Mouse (Mus musculus): ENCODE results near the gene Ache. TPM values are rescaled to one million over a fixed set of nuclear protein-coding genes. Genes with fewer than 3 reads are reported as not detected.

Ache gene
- total and polyA plus RNA-seq, 2 experiments from 2014 or later, result 69.1 to 73.2 TPM

DNA sequence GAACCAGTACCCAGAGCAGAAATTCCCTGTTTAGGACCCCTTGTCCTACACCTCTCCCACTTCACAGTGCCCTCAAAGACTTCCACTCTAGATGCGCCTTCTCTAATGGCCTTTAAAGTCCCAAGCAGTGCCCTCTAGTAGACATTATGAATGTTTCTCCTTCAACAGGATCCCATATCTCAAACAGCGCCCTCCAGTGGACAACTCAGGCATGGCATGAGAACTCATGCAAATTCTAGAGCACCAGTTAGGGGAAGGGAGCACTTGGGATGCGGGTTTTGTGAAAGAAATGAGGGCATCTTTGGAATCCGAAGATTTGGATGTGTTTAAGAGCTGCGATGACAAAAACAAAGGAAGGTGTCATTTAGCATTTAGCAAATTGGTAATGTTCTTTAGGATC, 2.3 kb upstream of the Ache start:
- no peaks in the 10 kb centered on the region for H3K9me3 ChIP-seq (ENCODE audit: low read length)
- no peak overlapping the region for H3K27ac ChIP-seq (ENCODE audit: low read depth, low read length)
- H3K9ac ChIP-seq, result no peak overlapping the region
- DNase-seq, result peak; percentile 52
- no peak overlapping the region for H3K4me3 ChIP-seq (ENCODE audit: low read depth, low read length)
- H3K27me3 ChIP-seq (ENCODE audit: insufficient read depth, low read length), result peaks cover 3% of the 10 kb centered on the region; the same call in 1 of the 2 replicates
- no peaks in the 10 kb centered on the region for H3K4me1 ChIP-seq (ENCODE audit: insufficient read depth)
- peak; percentile 74 for TF ChIP-seq CTCF (IDR thresholded peaks at IDR 0.05; ENCODE audit: low read depth)
- 62% methylated on average over 5 of the region's 5 CpGs for whole genome bisulfite sequencing
- no peak overlapping the region for H3K4me2 ChIP-seq (ENCODE audit: low read depth)
- no peaks in the 10 kb centered on the region for H3K36me3 ChIP-seq (ENCODE audit: insufficient read depth)
- ATAC-seq, result no peak

- Histone ChIP-seq H3K9ac (0 out of 2 replicates have a peak overlapping the region, but pooled peaks have one; percentile 59), H3K27me3 (ENCODE audit: insufficient read depth, low read length) (peaks cover 3% of the 10 kb centered on the region; the same call in 1 of the 2 replicates), H3K4me1 (ENCODE audit: insufficient read depth) (no peaks in the 10 kb centered on the region), H3K36me3 (ENCODE audit: insufficient read depth) (no peaks in the 10 kb centered on the region), H3K27ac (ENCODE audit: low read depth, low read length) (0 out of 2 replicates have a peak overlapping the region, but pooled peaks have one; percentile 70), H3K4me3 (ENCODE audit: low read depth, low read length) (no peak overlapping the region), H3K9me3 (ENCODE audit: low read length) (no peaks in the 10 kb centered on the region), H3K4me2 (ENCODE audit: low read depth) (peak overlapping the region; percentile 93; the same call in 1 of the 2 replicates)
- 62% methylated on average over 7 of the region's 7 CpGs for WGBS
- no peak for TF ChIP-seq CTCF (IDR thresholded peaks at IDR 0.05; ENCODE audit: low read depth)
- DNase-seq (no peak), ATAC-seq (no peak)
Observed at GRCm38 (mm10) chr5:137285986-137286385, 1.3 kb upstream of the Ache start.

- peak overlapping the region; percentile 52 for H3K4me3 ChIP-seq (ENCODE audit: low read depth, low read length)
- peak; percentile 80 for ATAC-seq
- peak; percentile 84 for TF ChIP-seq CTCF (IDR thresholded peaks at IDR 0.05; ENCODE audit: low read depth)
- H3K36me3 ChIP-seq (ENCODE audit: insufficient read depth), result no peaks in the 10 kb centered on the region
- H3K4me2 ChIP-seq (ENCODE audit: low read depth), result peak overlapping the region; percentile 93
- H3K9me3 ChIP-seq (ENCODE audit: low read length), result no peaks in the 10 kb centered on the region
- H3K27ac ChIP-seq (ENCODE audit: low read depth, low read length), result peak overlapping the region; percentile 70; the same call in 1 of the 2 replicates
- peak; percentile 91 for DNase-seq
- no peaks in the 10 kb centered on the region for H3K4me1 ChIP-seq (ENCODE audit: insufficient read depth)
- peak overlapping the region; percentile 59 for H3K9ac ChIP-seq
- peaks cover 3% of the 10 kb centered on the region; the same call in 1 of the 2 replicates for H3K27me3 ChIP-seq (ENCODE audit: insufficient read depth, low read length)
- under 1% methylated on average over 14 of the region's 16 CpGs for WGBS
Observed at GRCm38 (mm10) chr5:137286655-137287031, 676 bp upstream of the Ache start.

- DNase-seq (peak; percentile 49), ATAC-seq (no peak)
- under 1% methylated on average over 58 of the region's 65 CpGs for WGBS
- H3K9ac ChIP-seq, result peak overlapping the region; percentile 59
- H3K36me3 ChIP-seq (ENCODE audit: insufficient read depth), result no peaks in the 10 kb centered on the region
- no peaks in the 10 kb centered on the region for H3K4me1 ChIP-seq (ENCODE audit: insufficient read depth)
- H3K27me3 ChIP-seq (ENCODE audit: insufficient read depth, low read length), result 0 out of 2 replicates have a peak, but pooled peaks cover 3% of the 10 kb centered on the region
- H3K4me3 ChIP-seq (ENCODE audit: low read depth, low read length), result peak overlapping the region; percentile 52
- H3K9me3 ChIP-seq (ENCODE audit: low read length), result no peaks in the 10 kb centered on the region
- no peak for TF ChIP-seq CTCF (IDR thresholded peaks at IDR 0.05; ENCODE audit: low read depth)
- H3K27ac ChIP-seq (ENCODE audit: low read depth, low read length), result peak overlapping the region; percentile 70
- H3K4me2 ChIP-seq (ENCODE audit: low read depth), result peak overlapping the region; percentile 93
Observed at GRCm38 (mm10) chr5:137287953-137288743, 829 bp downstream of the Ache start.

- Histone ChIP-seq H3K27ac (ENCODE audit: low read depth, low read length) (no peak overlapping the region), H3K4me1 (ENCODE audit: insufficient read depth) (no peaks in the 10 kb centered on the region), H3K36me3 (ENCODE audit: insufficient read depth) (no peaks in the 10 kb centered on the region), H3K4me3 (ENCODE audit: low read depth, low read length) (peak overlapping the region; percentile 52), H3K9me3 (ENCODE audit: low read length) (no peaks in the 10 kb centered on the region), H3K27me3 (ENCODE audit: insufficient read depth, low read length) (0 out of 2 replicates have a peak, but pooled peaks cover 3% of the 10 kb centered on the region), H3K4me2 (ENCODE audit: low read depth) (peak overlapping the region; percentile 93), H3K9ac (peak overlapping the region; percentile 48; the same call in 1 of the 2 replicates)
- ATAC-seq (peak; percentile 42; the same call in 1 of the 2 replicates), DNase-seq (peak; percentile 76)
- 3% methylated on average over 25 of the region's 25 CpGs for WGBS
- peak; percentile 73 for TF ChIP-seq CTCF (IDR thresholded peaks at IDR 0.05; ENCODE audit: low read depth)
Observed at GRCm38 (mm10) chr5:137288999-137289470, 1.7 kb downstream of the Ache start.

DNA sequence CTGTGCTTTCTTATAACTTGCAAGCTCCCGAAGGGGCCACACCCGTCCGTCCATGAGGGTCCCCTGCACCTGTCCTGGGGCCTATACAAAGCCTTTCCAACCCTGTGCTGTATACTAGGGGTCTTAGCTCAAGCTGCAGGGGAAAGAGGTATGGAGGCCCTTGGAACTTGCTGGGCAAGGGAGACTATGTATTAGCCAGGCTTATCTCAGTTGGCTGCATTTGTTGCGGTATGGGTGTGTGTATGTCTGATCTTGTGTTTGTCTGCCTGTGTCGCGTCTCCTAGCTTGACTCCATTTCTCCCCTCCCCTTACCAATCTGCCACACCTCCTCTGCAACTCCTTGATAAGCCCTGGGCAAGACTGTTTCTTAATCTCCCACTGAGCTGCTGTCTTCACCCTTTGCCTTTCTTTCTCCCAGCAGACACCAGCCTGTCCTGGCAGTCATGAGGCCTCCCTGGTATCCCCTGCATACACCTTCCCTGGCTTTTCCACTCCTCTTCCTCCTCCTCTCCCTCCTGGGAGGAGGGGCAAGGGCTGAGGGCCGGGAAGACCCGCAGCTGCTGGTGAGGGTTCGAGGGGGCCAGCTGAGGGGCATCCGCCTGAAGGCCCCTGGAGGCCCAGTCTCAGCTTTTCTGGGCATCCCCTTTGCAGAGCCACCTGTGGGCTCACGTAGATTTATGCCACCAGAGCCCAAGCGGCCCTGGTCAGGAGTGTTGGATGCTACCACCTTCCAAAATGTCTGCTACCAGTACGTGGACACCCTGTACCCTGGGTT, 2.5 kb downstream of the Ache start:
- ATAC-seq, result no peak
- WGBS, result 59% methylated on average over 13 of the region's 13 CpGs
- H3K4me2 ChIP-seq (ENCODE audit: low read depth), result peak overlapping the region; percentile 93

More for the DNA sequence above, 2.5 kb downstream of the Ache start:
- no peak for TF ChIP-seq CTCF (IDR thresholded peaks at IDR 0.05; ENCODE audit: low read depth)
- no peaks in the 10 kb centered on the region for H3K9me3 ChIP-seq (ENCODE audit: low read length)
- no peak overlapping the region for H3K9ac ChIP-seq
- peak overlapping the region; percentile 52; the same call in 1 of the 2 replicates for H3K4me3 ChIP-seq (ENCODE audit: low read depth, low read length)
- 0 out of 2 replicates have a peak, but pooled peaks cover 3% of the 10 kb centered on the region for H3K27me3 ChIP-seq (ENCODE audit: insufficient read depth, low read length)
- H3K36me3 ChIP-seq (ENCODE audit: insufficient read depth), result no peaks in the 10 kb centered on the region; the same call in 1 of the 2 replicates
- H3K4me1 ChIP-seq (ENCODE audit: insufficient read depth), result 0 out of 2 replicates have a peak, but pooled peaks cover 2% of the 10 kb centered on the region
- no peak for DNase-seq
- no peak overlapping the region for H3K27ac ChIP-seq (ENCODE audit: low read depth, low read length)

Measured in forebrain, postnatal 0 days (tissue).